Mouse (Mus musculus) cerebellum, postnatal 4 days (tissue): Measurements from ENCODE around the gene 5830473C10Rik.
A peak's percentile ranks its signal among the peaks of the same experiment; 100 is the strongest.

Experiments
- DNase-seq, 2 experiments: peaks; one replicate each; pipeline ENCODE4 v3.0.0; 2022; ENCODE audit warnings: low spot score in 2 of 2, mixed read lengths in 1 of 2

5830473C10Rik gene

DNA sequence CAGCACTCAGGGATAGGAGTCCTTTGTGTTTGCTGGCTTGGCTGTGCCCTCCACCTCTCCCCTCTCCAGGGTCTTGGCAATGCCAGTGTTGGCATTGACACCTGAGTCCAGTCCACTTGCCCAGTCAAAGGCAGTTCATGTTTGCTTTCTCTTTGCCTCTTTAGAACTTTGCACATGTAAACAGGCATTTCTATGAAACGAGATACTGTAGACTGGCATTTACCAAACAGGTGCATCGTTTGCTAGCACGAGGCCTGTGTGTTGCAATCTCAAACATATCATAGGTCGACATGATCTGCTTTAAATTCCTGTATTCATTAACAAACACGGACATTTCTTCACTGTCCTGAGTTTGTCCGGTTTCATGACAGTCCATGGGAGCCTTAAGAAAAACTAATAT, at the start of gene 5830473C10Rik:
TSS of gene 5830473C10Rik (plus strand) at position 365 of the 400 bp plus-strand sequence.
- no peak for DNase-seq

DNA sequence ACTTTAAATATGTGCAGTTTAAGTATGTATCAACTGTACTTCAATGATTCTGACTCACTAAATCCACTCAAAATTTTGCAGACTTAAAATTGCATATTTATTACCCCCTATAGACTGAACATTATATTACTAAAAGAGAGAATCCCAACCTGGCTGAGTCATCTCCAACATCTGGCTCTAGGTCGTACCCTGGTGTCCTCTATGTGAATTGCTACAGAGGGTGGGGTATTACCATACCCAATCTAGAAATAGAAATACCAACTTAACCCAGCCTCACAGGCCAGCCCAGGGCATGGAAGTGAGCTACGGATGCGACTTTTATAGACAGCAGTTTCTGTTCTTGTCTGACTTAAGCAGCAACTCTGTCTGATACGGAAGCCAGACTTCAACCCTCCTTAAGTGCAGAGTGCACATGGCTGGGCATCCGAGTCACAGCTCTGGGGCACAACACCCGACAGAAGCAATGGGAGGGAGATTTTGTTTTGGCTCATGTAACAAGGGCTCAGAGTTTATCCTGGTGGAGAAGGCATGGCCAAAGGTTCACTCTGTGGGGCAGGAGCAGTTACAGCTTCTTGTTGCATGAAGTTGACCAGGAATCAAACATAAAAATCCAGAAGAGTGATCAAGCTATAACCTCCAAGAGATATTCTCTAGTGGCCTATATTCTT, 48.5 kb upstream of the 5830473C10Rik start:
- DNase-seq, result no peak

DNA sequence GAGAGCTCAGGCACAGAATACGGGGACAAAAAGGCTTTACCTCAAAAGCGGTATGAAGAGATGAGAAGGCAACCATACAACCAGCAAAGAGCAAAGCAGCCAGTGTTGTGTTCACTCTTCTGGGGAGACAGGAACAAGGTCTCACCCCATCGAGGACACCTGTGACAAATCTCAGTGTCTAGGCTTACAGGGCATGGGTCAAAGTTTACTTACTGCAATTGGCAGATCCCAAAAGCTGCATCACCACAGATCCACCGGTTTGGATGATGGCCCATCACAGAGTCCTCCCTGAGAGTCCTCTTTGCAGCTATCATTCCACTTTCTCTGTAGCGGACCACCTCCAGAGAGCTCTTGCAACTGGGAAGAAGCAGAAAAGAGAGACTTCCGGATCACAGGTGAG, 45.3 kb upstream of the 5830473C10Rik start:
- DNase-seq, result no peak

DNA sequence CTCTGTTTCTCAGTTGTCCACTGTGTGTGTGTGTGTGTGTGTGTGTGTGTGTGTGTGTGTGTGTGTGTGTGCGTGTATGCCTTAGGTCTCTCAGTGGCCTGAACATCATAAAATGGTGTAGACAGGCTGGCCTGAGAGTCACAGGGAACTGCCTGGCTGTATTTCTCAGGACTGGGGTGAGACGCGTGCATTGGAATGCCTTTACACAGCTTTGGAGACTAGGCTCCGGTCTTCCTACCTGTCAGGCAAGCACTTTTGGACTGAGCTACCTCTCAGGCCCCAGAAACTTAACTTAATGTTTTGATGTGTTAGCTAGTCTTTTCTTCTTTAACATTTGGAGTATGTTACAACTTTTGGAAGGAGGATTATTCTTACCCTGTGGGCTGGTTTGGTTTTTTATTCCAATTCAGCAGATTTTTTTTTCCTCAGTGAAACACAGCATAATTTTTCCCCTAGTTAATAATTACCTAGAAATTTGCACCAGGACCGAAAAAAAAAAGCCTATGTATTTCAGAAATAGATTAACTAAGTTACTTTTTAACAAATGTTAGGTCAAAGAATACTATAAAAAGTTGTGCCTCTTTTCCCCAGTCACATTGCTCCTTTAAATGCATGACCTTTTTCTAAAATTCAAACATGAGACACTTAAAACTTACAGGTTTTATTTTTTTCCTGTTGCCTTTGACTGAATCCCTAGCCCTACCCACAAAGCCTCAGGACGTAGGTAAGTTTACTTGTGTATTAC, 42.4 kb upstream of the 5830473C10Rik start, which contains the start of gene Afm:
TSS of gene Afm (plus strand) at position 577 of the 745 bp plus-strand sequence.
- no peak for DNase-seq

DNA sequence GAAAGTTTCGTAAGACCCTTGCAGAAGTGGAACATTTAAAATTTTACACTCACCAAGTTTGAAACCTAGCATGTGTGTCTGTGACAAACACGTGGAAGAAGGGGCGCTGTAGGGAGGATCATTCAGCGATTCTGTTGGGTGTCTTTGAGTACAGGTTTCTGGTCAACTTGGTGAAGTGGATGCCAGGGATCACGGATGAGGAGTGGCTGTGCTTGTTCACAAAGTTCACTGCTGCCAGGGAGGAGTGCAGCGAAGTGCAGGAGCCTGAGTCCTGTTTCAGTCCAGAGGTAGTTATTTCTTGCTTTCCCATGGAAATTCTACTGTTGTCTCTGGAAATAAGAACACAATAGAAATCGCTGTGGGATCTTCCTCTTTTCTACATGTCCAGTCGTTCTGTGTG, 9.7 kb upstream of the 5830473C10Rik start:
- DNase-seq, result no peak

GRCm38 (mm10) chr5:90556052-90556451, 4.9 kb upstream of the 5830473C10Rik start:
- DNase-seq, result no peak

DNA sequence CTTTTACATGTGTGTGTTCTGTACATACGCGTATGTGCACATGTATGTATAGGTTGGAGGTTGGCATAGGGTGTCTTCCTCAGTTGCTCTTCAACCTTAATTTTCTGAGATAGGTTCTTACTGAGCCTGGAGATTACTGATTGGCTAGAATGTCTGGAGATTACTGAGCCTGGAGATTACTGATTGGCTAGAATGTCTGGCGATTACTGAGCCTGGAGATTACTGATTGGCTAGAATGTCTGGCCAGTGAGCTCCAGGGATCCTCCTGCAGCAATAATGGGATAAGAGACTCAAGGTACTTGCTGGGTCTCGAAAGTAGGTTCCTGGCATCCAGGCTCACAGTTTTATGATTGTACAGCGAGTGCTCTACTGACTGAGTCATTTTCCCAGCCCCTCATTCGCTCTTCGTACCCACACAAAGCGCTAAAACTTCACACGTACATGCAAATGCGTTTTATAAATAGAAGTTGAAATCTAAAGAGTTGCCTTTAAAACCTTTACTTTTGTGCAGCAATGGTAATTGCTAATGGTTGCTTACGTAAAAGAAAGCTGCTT, 891 bp downstream of the 5830473C10Rik start:
- DNase-seq, result no peak

GRCm38 (mm10) chr5:90562880-90563279, 2.0 kb downstream of the 5830473C10Rik start:
- DNase-seq, result no peak

GRCm38 (mm10) chr5:90564161-90564560, 3.3 kb downstream of the 5830473C10Rik start:
- no peak for DNase-seq

DNA sequence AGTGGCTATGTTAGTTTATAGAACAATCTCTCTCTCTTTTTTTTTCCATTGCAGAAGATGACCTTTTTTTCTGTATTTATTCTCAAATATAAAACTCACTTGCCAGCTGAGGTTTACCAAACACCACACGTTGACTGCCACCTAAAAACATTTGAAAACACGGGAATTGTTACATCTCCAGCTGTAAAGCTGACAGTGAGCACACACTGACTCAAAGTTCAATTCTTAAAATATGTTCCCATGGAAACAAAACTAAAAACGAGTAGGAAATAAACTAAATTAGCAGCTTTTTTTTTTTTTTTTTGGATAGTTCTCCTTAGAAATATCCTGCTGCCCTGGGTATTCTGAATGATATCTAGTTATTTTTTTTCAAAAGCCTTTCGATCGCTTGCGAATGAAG, 4.3 kb downstream of the 5830473C10Rik start:
- no peak for DNase-seq

- no peak for DNase-seq
These were observed 6.9 kb downstream of the 5830473C10Rik start for GRCm38 (mm10) chr5:90567788-90568187.

GRCm38 (mm10) chr5:90568338-90568737, 7.4 kb downstream of the 5830473C10Rik start:
- no peak for DNase-seq

DNA sequence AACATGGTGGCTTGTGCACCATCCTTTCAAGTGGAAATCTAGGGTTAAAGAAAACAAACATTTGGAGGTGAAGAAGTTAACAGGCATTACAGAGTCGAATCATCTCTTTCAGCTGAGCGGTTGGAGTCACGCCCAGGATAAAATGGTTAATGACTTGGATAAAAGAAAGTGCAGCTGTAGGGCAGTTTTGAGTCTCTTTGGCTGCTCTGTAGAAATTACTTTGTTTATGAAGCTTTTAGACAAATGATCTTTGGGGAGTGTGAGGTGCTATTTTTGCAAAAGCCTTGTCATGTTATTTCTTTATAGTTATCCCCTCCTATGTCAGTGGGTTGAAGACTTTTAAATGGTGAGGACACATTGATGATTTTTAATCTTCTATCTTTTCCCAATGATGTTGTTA, 10.3 kb downstream of the 5830473C10Rik start:
- no peak for DNase-seq

- no peak for DNase-seq
These were observed 16.8 kb downstream of the 5830473C10Rik start for GRCm38 (mm10) chr5:90577751-90578150.

- no peak for DNase-seq
These were observed 18.6 kb downstream of the 5830473C10Rik start for GRCm38 (mm10) chr5:90579556-90579955.

GRCm38 (mm10) chr5:90582179-90582578, 21.3 kb downstream of the 5830473C10Rik start:
- no peak for DNase-seq

- DNase-seq, result no peak
These were observed 23.9 kb downstream of the 5830473C10Rik start for GRCm38 (mm10) chr5:90584799-90585198.

GRCm38 (mm10) chr5:90586511-90586910, 25.6 kb downstream of the 5830473C10Rik start:
- no peak for DNase-seq

- no peak for DNase-seq
These were observed 27.2 kb downstream of the 5830473C10Rik start for GRCm38 (mm10) chr5:90588104-90588503.

DNA sequence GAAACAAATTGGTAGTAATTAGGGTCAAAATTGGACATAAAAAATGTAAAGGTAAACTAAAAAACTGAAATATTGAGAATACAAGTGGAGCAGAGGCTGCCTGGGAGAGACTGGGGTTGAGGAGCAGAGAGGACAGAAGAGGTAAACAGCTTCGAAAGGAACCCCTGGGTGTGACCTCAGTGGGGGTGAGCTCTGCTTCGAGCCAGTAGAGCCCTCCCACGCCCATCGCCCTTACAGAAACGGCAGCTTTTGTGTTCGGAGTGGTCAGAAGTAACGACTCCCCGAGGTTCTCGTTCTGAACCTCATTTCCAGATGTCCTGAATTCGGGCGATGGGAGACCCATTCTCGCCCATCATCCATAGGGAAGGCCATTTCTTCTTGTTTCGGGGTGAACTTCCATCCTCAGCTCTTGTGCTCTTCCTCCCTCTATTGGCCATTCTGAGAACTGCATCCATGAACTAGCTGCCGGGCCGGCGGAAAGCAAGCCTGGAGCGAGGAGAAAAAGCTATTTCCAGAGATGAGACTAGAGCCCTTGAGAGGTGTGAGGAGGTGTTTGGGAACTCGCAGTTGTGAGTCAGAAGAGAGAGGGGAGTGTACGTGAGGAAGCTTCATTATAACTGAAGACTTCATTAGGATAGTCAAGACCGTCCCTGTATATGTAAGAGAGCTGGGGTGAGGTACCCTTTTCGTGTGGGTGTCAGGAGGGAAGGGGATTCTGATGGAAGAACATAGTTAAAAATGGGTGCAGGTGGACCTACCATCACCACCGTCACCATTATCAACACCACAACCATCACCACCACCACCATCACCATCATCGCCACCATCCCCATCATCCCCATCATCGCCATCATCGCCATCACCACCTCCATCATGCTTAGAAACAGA, 28.0 kb downstream of the 5830473C10Rik start:
- peak; percentile 49 to 81 for DNase-seq

- DNase-seq, result no peak
These were observed 29.8 kb downstream of the 5830473C10Rik start for GRCm38 (mm10) chr5:90590676-90591075.

DNA sequence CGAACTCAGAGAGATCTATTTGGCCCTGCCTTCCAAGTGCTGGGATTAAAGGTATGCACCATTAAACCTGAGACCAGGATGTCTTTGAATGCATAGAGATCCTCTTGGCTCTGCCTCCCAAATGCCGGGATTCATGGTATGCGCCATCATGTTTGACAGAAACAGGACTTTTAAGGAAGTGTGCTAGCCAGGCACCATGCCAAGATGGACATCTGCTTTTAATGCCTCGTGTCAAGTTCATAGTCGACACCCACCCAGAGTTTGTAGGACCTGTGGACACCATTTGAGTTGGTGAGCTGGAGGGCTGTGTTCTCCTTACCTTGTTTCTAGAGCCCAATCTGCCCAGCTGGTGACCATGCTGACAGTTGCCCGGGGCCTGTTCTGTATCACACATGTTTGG, 31.0 kb downstream of the 5830473C10Rik start:
- no peak for DNase-seq
